Mouse (Mus musculus) forebrain, embryonic 12.5 days (tissue): ENCODE data around the gene Fkbp2. TPM values are rescaled to one million over a fixed set of nuclear protein-coding genes. Genes with fewer than 3 reads are reported as not detected.
"Not testable (repeated sequence)": the region's sequence is repeated elsewhere in the genome, so short reads cannot be mapped to it uniquely, and the experiment has no call there.

Experiments used
- ATAC-seq: fragments of 200-750 bp; cut with Nextera tagmentation; 2 replicates; pipeline ENCODE4 v1.8.0; 2017; ENCODE audit warnings: moderate TSS enrichment; ENCODE audit not compliant: low FRiP score
- H3K27ac ChIP-seq: fragments of 300-500 bp; sonication (generic); 2 replicates; pipeline ENCODE4 v1.5.1; 2016; ENCODE audit warnings: mild to moderate bottlenecking
- H3K27me3 ChIP-seq: fragments of 300-500 bp; sonication (generic); 2 replicates; pipeline ENCODE4 v1.6.1; 2016; ENCODE audit warnings: mild to moderate bottlenecking
- H3K36me3 ChIP-seq: fragments of 300-500 bp; sonication (generic); replicated peaks from 2 replicates; pipeline ENCODE4 v1.6.1; 2016; ENCODE audit warnings: mild to moderate bottlenecking
- H3K4me1 ChIP-seq: fragments of 300-500 bp; sonication (generic); 2 replicates; pipeline ENCODE4 v1.6.1; 2016
- H3K4me2 ChIP-seq: fragments of 300-500 bp; sonication (generic); 2 replicates; pipeline ENCODE4 v1.6.1; 2016; ENCODE audit warnings: mild to moderate bottlenecking, moderate library complexity
- H3K4me3 ChIP-seq: fragments of 300-500 bp; sonication (generic); replicated peaks from 2 replicates; pipeline ENCODE4 v1.5.1; 2016; ENCODE audit warnings: mild to moderate bottlenecking
- H3K9ac ChIP-seq: fragments of 300-500 bp; sonication (generic); 2 replicates; pipeline ENCODE4 v1.6.1; 2016; ENCODE audit warnings: mild to moderate bottlenecking
- H3K9me3 ChIP-seq: fragments of 300-500 bp; sonication (generic); 2 replicates; pipeline ENCODE4 v1.6.1; 2016
- WGBS: fragments of 180-500 bp; shearing (Covaris S2); methylation state at CpG from one replicate; pipeline ENCODE4 v1.1.7; 2016; 5-methylcytosine and 5-hydroxymethylcytosine counted together
- polyA plus RNA-seq: library from polyadenylated mRNA; unstranded; fragments of >200 nt; fragmentation: Nextera tagmentation; extraction: Ambion mirVana; gene quantifications from 2 replicates; pipeline ENCODE4 v1.2.1, GENCODE M21; 2016

Fkbp2 gene
- polyA plus RNA-seq, 1 experiment from 2014 or later: 79.8 TPM

GRCm38 (mm10) chr19:6997721-6998290 is 17.5 kb upstream of the Fkbp2 start:
- Histone ChIP-seq H3K4me3 (no peak overlapping the region), H3K4me2 (no peak overlapping the region), H3K9me3 (no peaks in the 10 kb centered on the region), H3K27me3 (no peaks in the 10 kb centered on the region), H3K9ac (no peak overlapping the region), H3K4me1 (peaks cover 41% of the 10 kb centered on the region), H3K27ac (no peak overlapping the region), H3K36me3 (peaks cover 20% of the 10 kb centered on the region)
- ATAC-seq: no peak
- WGBS: 82% methylated on average over 9 of the region's 9 CpGs

GRCm38 (mm10) chr19:6996006-6996405 is 15.7 kb upstream of the Fkbp2 start, which contains the start of the genes Nudt22 and Trpt1:
Gene Nudt22, minus strand, starts transcription at chr19:6996117.
Gene Trpt1, plus strand, starts transcription at chr19:6996131.
- Histone ChIP-seq H3K36me3 (peaks cover 20% of the 10 kb centered on the region), H3K4me3 (peak within 1 kb of the TSS; percentile 56), H3K4me2 (peak within 1 kb of the TSS; percentile 85), H3K9ac (peak within 1 kb of the TSS; percentile 68), H3K27me3 (no peaks in the 10 kb centered on the region), H3K27ac (peak within 1 kb of the TSS; percentile 62), H3K4me1 (peaks cover 49% of the 10 kb centered on the region), H3K9me3 (no peaks in the 10 kb centered on the region)
- peak; percentile 78 for ATAC-seq
- WGBS: under 1% methylated on average over 24 of the region's 24 CpGs

DNA sequence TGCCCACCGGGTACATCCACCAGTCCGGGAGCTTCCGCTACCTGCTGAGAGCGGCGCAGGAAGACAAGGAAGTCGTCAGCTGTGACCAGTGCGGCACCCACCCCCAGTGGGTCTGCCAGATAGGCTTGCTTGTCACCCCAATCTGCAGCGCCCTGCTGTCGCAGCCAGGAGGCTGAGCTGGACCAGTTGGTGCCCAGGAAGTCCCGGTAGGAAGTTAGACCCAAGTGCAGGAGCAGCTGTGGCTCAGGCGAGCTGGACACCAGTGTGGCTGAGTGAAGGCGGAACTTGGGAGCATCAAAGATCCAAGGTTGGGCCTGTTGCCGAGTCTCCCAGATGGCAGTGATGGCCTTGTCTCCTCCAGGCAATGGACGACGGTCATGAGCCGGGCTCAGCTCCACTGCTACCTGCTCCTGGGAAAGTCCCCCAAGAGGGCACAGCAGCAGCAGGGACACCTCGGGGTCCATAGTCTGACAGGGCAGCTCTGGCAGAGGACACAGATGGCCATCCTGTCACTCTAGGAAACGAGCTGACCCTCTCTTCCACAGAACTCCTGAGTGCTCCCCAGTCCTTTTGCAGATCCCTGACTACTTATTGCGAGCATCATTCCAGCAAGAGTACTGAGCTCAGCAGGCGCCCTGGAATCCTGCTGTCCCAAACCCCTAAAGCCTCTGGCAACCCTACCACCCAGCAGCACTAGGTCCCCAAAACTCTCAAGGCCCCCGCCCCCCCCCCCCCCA is 15.1 kb upstream of the Fkbp2 start:
- H3K36me3 ChIP-seq: peaks cover 19% of the 10 kb centered on the region
- H3K4me1 ChIP-seq: peaks cover 49% of the 10 kb centered on the region
- peak overlapping the region; percentile 56 for H3K4me3 ChIP-seq
- H3K27ac ChIP-seq: 0 out of 2 replicates have a peak overlapping the region, but pooled peaks have one; percentile 47
- peak overlapping the region; percentile 85 for H3K4me2 ChIP-seq
- H3K27me3 ChIP-seq: no peaks in the 10 kb centered on the region
- WGBS: 51% methylated on average over 20 of the region's 21 CpGs
- ATAC-seq: no peak
- H3K9me3 ChIP-seq: no peaks in the 10 kb centered on the region
- H3K9ac ChIP-seq: peak overlapping the region; percentile 68

DNA sequence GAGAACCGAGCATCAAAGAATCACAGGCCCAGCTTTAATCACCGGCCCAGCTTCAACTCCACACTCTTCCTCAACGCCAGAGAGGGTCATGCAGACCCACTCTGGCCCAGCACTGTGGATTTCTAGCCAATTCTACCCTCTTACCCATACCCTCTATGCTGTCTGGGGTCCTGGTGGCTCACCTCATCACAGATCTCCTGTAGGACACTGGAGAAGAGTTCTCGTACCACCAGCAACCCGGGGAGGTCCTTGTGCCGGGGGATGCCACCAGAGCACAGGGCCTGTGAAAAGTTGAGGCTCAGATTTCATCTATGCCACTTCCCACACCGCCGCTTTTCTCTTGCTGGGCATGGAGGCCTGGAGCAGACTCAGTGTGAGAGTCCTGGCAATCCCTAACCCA is 14.2 kb upstream of the Fkbp2 start:
- Histone ChIP-seq H3K4me3 (no peak overlapping the region), H3K27me3 (no peaks in the 10 kb centered on the region), H3K9ac (no peak overlapping the region), H3K9me3 (no peaks in the 10 kb centered on the region), H3K36me3 (peaks cover 11% of the 10 kb centered on the region), H3K27ac (no peak overlapping the region), H3K4me1 (peaks cover 49% of the 10 kb centered on the region), H3K4me2 (no peak overlapping the region)
- WGBS: 91% methylated on average over 8 of the region's 8 CpGs
- no peak for ATAC-seq

DNA sequence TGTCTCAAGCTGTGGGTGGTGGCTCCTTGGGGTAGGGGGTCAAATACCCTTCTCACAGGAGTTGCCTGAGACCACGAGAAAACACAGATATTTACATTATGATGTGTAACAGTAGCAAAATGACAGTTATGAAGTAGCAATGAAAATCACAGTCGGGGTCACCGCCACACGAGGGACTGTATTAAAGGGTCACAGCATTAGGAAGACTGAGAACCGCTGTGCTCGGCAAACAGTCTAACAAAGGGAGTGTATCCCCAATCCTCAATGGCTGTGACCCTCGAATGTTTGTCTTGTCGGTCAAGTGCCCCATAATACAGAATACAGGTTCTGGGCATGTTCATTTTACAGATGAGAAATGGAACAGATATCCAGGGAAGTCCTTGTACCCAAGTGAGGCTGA is 13.7 kb upstream of the Fkbp2 start:
- Histone ChIP-seq H3K4me3 (no peak overlapping the region), H3K4me2 (no peak overlapping the region), H3K9me3 (no peaks in the 10 kb centered on the region), H3K27ac (no peak overlapping the region), H3K9ac (no peak overlapping the region), H3K36me3 (peaks cover 9% of the 10 kb centered on the region), H3K4me1 (peaks cover 49% of the 10 kb centered on the region), H3K27me3 (no peaks in the 10 kb centered on the region)
- ATAC-seq: no peak
- 88% methylated on average over 8 of the region's 8 CpGs for WGBS

- Histone ChIP-seq H3K4me1 (peaks cover 50% of the 10 kb centered on the region), H3K27me3 (no peaks in the 10 kb centered on the region), H3K27ac (peak overlapping the region; percentile 65; the same call in 1 of the 2 replicates), H3K9me3 (no peaks in the 10 kb centered on the region), H3K4me3 (peak overlapping the region; percentile 56), H3K9ac (peak overlapping the region; percentile 65), H3K4me2 (peak overlapping the region; percentile 95), H3K36me3 (0 out of 2 replicates have a peak, but pooled peaks cover 4% of the 10 kb centered on the region)
- ATAC-seq: no peak
- 59% methylated on average over 14 of the region's 14 CpGs for WGBS
Measured at GRCm38 (mm10) chr19:6993011-6993770, 12.9 kb upstream of the Fkbp2 start.

DNA sequence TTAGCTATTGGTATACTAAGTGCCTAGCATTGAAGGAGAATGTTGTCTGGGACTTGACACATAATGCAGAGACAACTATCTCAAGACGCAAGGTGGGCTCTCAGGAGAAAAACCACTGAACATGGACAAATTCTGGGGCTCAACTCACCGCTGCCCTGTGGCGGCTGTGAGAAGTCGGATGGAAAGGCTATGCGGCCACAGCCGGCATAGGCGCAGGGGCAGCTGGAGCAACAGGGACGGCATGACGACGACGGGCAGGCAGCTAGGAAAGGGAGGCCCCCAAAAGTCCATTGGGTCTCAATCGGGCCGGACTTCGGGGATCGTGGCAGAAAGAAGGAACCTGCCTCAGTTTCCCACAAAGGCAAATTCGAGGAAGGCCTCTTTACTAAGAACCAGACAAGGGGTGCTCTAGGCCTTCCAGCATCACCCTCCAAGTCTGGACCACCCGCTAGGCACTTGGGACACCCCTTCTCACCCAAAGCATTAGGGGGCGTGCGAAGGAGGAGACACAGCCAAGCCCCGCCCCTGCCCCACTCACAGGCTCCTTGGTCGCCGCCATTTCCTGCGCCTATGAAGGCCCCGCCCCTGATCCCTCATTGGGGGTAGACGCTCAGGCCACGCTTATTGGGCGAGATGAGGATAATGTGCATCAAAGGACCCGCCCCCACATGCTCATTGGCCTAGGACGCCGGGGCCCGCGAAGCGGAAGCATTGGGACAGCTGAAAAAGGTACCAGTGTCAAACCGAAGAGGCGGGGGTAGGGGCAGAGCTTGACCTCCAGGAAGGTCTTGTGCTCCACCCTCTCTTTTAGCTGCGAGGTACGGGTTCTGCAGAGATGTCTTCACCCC is 11.9 kb upstream of the Fkbp2 start, which contains the start of gene Dnajc4:
Gene Dnajc4 (minus strand): TSS at position 562 of the 848 bp plus-strand sequence.
- 0 out of 2 replicates have a peak, but pooled peaks cover 4% of the 10 kb centered on the region for H3K36me3 ChIP-seq
- peak within 1 kb of the TSS; percentile 56 for H3K4me3 ChIP-seq
- H3K27me3 ChIP-seq: no peaks in the 10 kb centered on the region
- 2% methylated on average over 37 of the region's 37 CpGs for WGBS
- H3K27ac ChIP-seq: peak within 1 kb of the TSS; percentile 65; the same call in 1 of the 2 replicates
- peak within 1 kb of the TSS; percentile 95 for H3K4me2 ChIP-seq
- H3K4me1 ChIP-seq: peaks cover 54% of the 10 kb centered on the region
- peak; percentile 94 for ATAC-seq
- H3K9ac ChIP-seq: peak within 1 kb of the TSS; percentile 77
- H3K9me3 ChIP-seq: no peaks in the 10 kb centered on the region

DNA sequence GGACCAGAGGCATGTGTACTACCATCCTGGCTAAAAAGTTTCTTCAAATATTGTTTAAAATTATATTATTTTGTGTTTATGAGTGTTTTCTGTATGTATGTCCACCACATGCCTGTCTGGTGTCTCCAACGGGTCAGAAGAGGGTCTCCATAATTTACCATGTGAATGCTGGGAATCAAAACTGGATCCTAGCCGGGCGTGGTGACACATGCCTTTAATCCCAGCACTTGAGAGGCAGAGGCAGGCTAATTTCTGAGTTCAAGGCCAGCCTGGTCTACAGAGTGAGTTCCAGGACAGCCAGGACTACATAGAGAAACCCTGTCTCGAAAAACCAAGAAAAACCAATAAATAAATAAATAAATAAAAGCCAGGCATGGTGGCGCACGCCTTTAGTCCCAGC is 10.9 kb upstream of the Fkbp2 start:
- not testable (repeated sequence) for H3K27ac ChIP-seq, H3K4me3 ChIP-seq, ATAC-seq, H3K9ac ChIP-seq, H3K4me2 ChIP-seq, H3K27me3 ChIP-seq, H3K36me3 ChIP-seq, H3K9me3 ChIP-seq
- WGBS: 92% methylated on average over 6 of the region's 6 CpGs
- H3K4me1 ChIP-seq: peaks cover 54% of the 10 kb centered on the region

GRCm38 (mm10) chr19:6990712-6991111 is 10.4 kb upstream of the Fkbp2 start:
- no peak overlapping the region for H3K27ac ChIP-seq
- H3K9ac ChIP-seq: no peak overlapping the region
- WGBS: 91% methylated on average over 6 of the region's 6 CpGs
- peaks cover 55% of the 10 kb centered on the region for H3K4me1 ChIP-seq
- no peaks in the 10 kb centered on the region for H3K27me3 ChIP-seq
- no peak for ATAC-seq
- 0 out of 2 replicates have a peak, but pooled peaks cover 4% of the 10 kb centered on the region for H3K36me3 ChIP-seq
- no peak overlapping the region for H3K4me3 ChIP-seq
- no peaks in the 10 kb centered on the region for H3K9me3 ChIP-seq
- no peak overlapping the region for H3K4me2 ChIP-seq

GRCm38 (mm10) chr19:6989251-6989650 is 8.9 kb upstream of the Fkbp2 start:
- no peaks in the 10 kb centered on the region for H3K27me3 ChIP-seq
- no peak overlapping the region for H3K4me2 ChIP-seq
- peaks cover 15% of the 10 kb centered on the region for H3K36me3 ChIP-seq
- H3K4me1 ChIP-seq: peaks cover 41% of the 10 kb centered on the region
- H3K9me3 ChIP-seq: no peaks in the 10 kb centered on the region
- no peak overlapping the region for H3K4me3 ChIP-seq
- H3K9ac ChIP-seq: no peak overlapping the region
- WGBS: 93% methylated on average over 8 of the region's 8 CpGs
- no peak for ATAC-seq
- H3K27ac ChIP-seq: no peak overlapping the region

DNA sequence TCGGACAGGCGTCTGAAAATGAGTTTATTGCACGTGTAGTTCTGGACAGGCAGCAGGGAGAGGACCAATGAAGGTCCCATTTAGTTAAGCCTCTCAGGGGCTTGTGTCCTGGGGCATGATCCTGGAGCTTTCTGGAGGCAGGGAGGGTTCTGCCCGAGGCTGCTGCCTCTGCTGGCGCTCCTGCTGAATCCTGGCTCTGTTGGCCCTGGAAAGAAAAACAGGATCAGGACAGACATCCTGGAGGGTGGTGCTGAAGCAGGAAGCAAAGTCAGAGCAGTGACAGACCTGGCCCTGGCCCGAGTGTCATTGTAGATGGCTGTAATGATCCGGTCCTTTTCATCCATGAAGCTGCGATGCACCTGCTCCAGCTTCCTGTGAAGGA is 7.6 kb upstream of the Fkbp2 start:
- Histone ChIP-seq H3K36me3 (peaks cover 15% of the 10 kb centered on the region), H3K9me3 (no peaks in the 10 kb centered on the region), H3K27me3 (no peaks in the 10 kb centered on the region), H3K4me2 (peak overlapping the region; percentile 96), H3K27ac (peak overlapping the region; percentile 85), H3K9ac (peak overlapping the region; percentile 96), H3K4me1 (peaks cover 38% of the 10 kb centered on the region), H3K4me3 (peak overlapping the region; percentile 84)
- WGBS: 6% methylated on average over 8 of the region's 8 CpGs
- ATAC-seq: no peak
